Mouse (Mus musculus): ENCODE data around the gene Ldah.

Ldah gene

GRCm38 (mm10) chr12:8281225-8282017, 73.5 kb downstream of the Ldah start:
- no peak for DNase-seq (ENCODE audit: low spot score)

GRCm38 (mm10) chr12:8287970-8288369, 80.1 kb downstream of the Ldah start:
- no peak for DNase-seq (ENCODE audit: low spot score)

GRCm38 (mm10) chr12:8289099-8289498, 81.2 kb downstream of the Ldah start:
- DNase-seq (ENCODE audit: low spot score): no peak

- no peak for DNase-seq (ENCODE audit: low spot score)
Observed at GRCm38 (mm10) chr12:8289499-8289898, 81.6 kb downstream of the Ldah start.

- DNase-seq (ENCODE audit: low spot score): no peak
Observed at GRCm38 (mm10) chr12:8291157-8291853, 83.4 kb downstream of the Ldah start.

- no peak for DNase-seq (ENCODE audit: low spot score)
Observed at GRCm38 (mm10) chr12:8295307-8295913, 87.5 kb downstream of the Ldah start.

- DNase-seq (ENCODE audit: low spot score): no peak
Observed at GRCm38 (mm10) chr12:8296154-8296553, 88.2 kb downstream of the Ldah start.

GRCm38 (mm10) chr12:8297586-8298214, 89.8 kb downstream of the Ldah start:
- no peak for DNase-seq (ENCODE audit: low spot score)

- no peak for DNase-seq (ENCODE audit: low spot score)
Observed at GRCm38 (mm10) chr12:8298361-8299142, 90.6 kb downstream of the Ldah start.

- DNase-seq (ENCODE audit: low spot score): no peak
Observed at GRCm38 (mm10) chr12:8299143-8300110, 91.5 kb downstream of the Ldah start.

- DNase-seq (ENCODE audit: low spot score): no peak
Observed at GRCm38 (mm10) chr12:8300111-8300480, 92.2 kb downstream of the Ldah start.

GRCm38 (mm10) chr12:8300521-8300920, 92.6 kb downstream of the Ldah start:
- no peak for DNase-seq (ENCODE audit: low spot score)

GRCm38 (mm10) chr12:8301011-8301814, 93.3 kb downstream of the Ldah start:
- no peak for DNase-seq (ENCODE audit: low spot score)

- no peak for DNase-seq (ENCODE audit: low spot score)
Observed at GRCm38 (mm10) chr12:8301841-8302431, 94.0 kb downstream of the Ldah start, which contains the start of gene Gdf7. Gdf7 (minus strand) TSS chr12:8301954.

GRCm38 (mm10) chr12:8305258-8305657, 97.4 kb downstream of the Ldah start:
- no peak for DNase-seq (ENCODE audit: low spot score)

- DNase-seq (ENCODE audit: low spot score): peak; percentile 64
Observed at GRCm38 (mm10) chr12:8306432-8306831, 98.5 kb downstream of the Ldah start.

- no peak for DNase-seq (ENCODE audit: low spot score)
Observed at GRCm38 (mm10) chr12:8306910-8307309, 99.0 kb downstream of the Ldah start.

GRCm38 (mm10) chr12:8310992-8311391, 103.1 kb downstream of the Ldah start:
- no peak for DNase-seq (ENCODE audit: low spot score)

- DNase-seq (ENCODE audit: low spot score): no peak
Observed at GRCm38 (mm10) chr12:8312266-8312665, 104.4 kb downstream of the Ldah start.
